In the genomic region with DNA sequence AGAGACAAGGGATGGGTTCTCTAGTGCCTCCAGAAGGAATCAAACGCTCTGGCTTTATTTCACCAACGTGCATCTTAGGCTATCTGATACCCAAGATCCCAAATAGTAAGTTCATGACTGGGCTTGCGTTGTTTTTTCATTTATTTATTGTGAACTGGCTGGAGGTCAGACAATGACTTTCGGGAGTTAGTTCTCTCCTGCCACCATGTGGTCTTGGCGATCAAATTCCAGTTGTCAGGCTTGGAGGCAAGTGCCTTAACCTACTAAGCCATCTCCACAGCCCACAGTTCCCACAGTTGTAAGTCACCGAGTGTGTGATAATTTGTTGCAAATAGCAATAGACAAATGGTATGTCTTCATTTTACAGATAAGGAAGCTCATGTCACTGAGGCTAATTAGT, we compare ENCODE assay signal across 12 mouse cellular contexts. TPM values are rescaled to one million over a fixed set of nuclear protein-coding genes. Genes with fewer than 3 reads are reported as not detected.
DNase-seq lines count a peak whose midpoint lies in the region; ATAC-seq and TF ChIP-seq lines count a peak whose summit lies in the region.
"Had no signal": no experiment of that assay in that cellular context is flagged by ENCODE, and none has a peak within 500 bp of the region (broad histone marks: within the 10 kb centered on the region; RNA-seq: fewer than 3 reads in every experiment).

No protein-coding gene starts in this region.

- TF ChIP-seq CTCF in heart, adult 2 months (IDR thresholded peaks at IDR 0.05) = peak; percentile 48
- TF ChIP-seq CTCF in liver, postnatal 0 days (IDR thresholded peaks at IDR 0.05; ENCODE audit: low read depth) = peak; percentile 34
- peak; percentile 63 for TF ChIP-seq CTCF in kidney, postnatal 0 days (IDR thresholded peaks at IDR 0.05; ENCODE audit: low read depth)
- no peak for TF ChIP-seq CTCF in thymus, adult 2 months (IDR thresholded peaks at IDR 0.05; ENCODE audit: borderline replicate concordance, control insufficient read depth, extremely low read depth, insufficient read depth, low read length, poor library complexity)

- no peaks in the 10 kb centered on the region for H3K4me1 ChIP-seq in heart, adult 2 months (ENCODE audit: control insufficient read depth, insufficient read depth, low read length)
- no peaks in the 10 kb centered on the region for H3K4me1 ChIP-seq in liver, postnatal 0 days (ENCODE audit: insufficient read depth)
- no peaks in the 10 kb centered on the region for H3K4me1 ChIP-seq in liver, embryonic 11.5 days (replicated peaks; ENCODE audit: control insufficient read depth, insufficient read depth, low read length)
- H3K4me1 ChIP-seq in kidney, postnatal 0 days (replicated peaks; ENCODE audit: insufficient read depth, low read length) = no peaks in the 10 kb centered on the region
- no peaks in the 10 kb centered on the region for H3K4me1 ChIP-seq in thymus, adult 2 months (replicated peaks; ENCODE audit: control insufficient read depth, insufficient read depth, low read length)
- H3K4me1 ChIP-seq: hindbrain, embryonic 13.5 days; liver, embryonic 15.5 days had no signal

- H3K9ac ChIP-seq in heart, adult 2 months (ENCODE audit: low read depth, low read length) = no peak overlapping the region
- H3K9ac ChIP-seq in liver, postnatal 0 days (replicated peaks) = no peak overlapping the region
- no peak overlapping the region for H3K9ac ChIP-seq in liver, embryonic 11.5 days (ENCODE audit: low read depth, low read length)
- H3K9ac ChIP-seq in kidney, postnatal 0 days (ENCODE audit: low read depth, low read length) = no peak overlapping the region
- H3K9ac ChIP-seq: hindbrain, embryonic 13.5 days; liver, embryonic 15.5 days had no signal

- no peak for ATAC-seq in liver, postnatal 0 days
- ATAC-seq in liver, embryonic 11.5 days (replicated peaks; ENCODE audit: low FRiP score) = no peak
- no peak for ATAC-seq in kidney, postnatal 0 days (replicated peaks; ENCODE audit: low FRiP score, low read depth)
- ATAC-seq: CD4-positive, CD25-positive, alpha-beta regulatory T cell, adult 4 months had no signal

- DNase-seq in heart, adult 2 months = no peak
- DNase-seq in heart, postnatal 25 days (ENCODE audit: low spot score) = no peak
- no peak for DNase-seq in liver, postnatal 0 days
- no peak for DNase-seq in liver, embryonic 11.5 days (ENCODE audit: low spot score)
- DNase-seq in NIH3T3 (ENCODE audit: low read depth) = peak; percentile 45
- DNase-seq in kidney, postnatal 0 days (ENCODE audit: low spot score) = peak; percentile 41
- DNase-seq in thymus, adult 2 months = no peak
- DNase-seq in spleen, postnatal 4 days (ENCODE audit: low spot score in 2 of 2) = no peak
- DNase-seq: cerebellum, adult 18-20 months had no signal

- H3K27ac ChIP-seq in heart, adult 2 months = no peak overlapping the region
- no peak overlapping the region for H3K27ac ChIP-seq in liver, postnatal 0 days (ENCODE audit: low read depth)
- H3K27ac ChIP-seq in liver, embryonic 11.5 days (ENCODE audit: low read depth, low read length) = no peak overlapping the region
- H3K27ac ChIP-seq in kidney, postnatal 0 days = no peak overlapping the region
- H3K27ac ChIP-seq in thymus, adult 2 months (ENCODE audit: control insufficient read depth, insufficient read depth, low read length) = no peak overlapping the region
- H3K27ac ChIP-seq: hindbrain, embryonic 13.5 days; liver, embryonic 15.5 days had no signal

- no peaks in the 10 kb centered on the region for H3K36me3 ChIP-seq in heart, adult 2 months (ENCODE audit: control insufficient read depth, insufficient read depth, low read length)
- H3K36me3 ChIP-seq in liver, postnatal 0 days (replicated peaks; ENCODE audit: insufficient read depth, low read length) = 0 out of 2 replicates have a peak, but pooled peaks cover 9% of the 10 kb centered on the region
- no peaks in the 10 kb centered on the region for H3K36me3 ChIP-seq in liver, embryonic 11.5 days (ENCODE audit: control insufficient read depth, insufficient read depth, low read length)
- H3K36me3 ChIP-seq in kidney, postnatal 0 days (ENCODE audit: insufficient read depth, low read length) = 0 out of 2 replicates have a peak, but pooled peaks cover 11% of the 10 kb centered on the region
- H3K36me3 ChIP-seq in thymus, adult 2 months (ENCODE audit: control insufficient read depth, insufficient read depth, low read length) = no peaks in the 10 kb centered on the region

- intact Hi-C loops in heart, adult 2 months (cut with DNase I) = loop anchor here (5.0 kb wide), 1 partner anchor 983 kb away; no protein-coding TSS in a partner anchor
- intact Hi-C loops in heart, postnatal 25 days (cut with DNase I) = no loop called here

- no peak for TF ChIP-seq EP300 in heart, adult 2 months (IDR thresholded peaks at IDR 0.05; ENCODE audit: insufficient read depth, low read depth, low read length)
- no peak for TF ChIP-seq EP300 in liver, postnatal 0 days (IDR thresholded peaks at IDR 0.05; ENCODE audit: low read depth)

- H3K4me3 ChIP-seq in heart, adult 2 months = no peak overlapping the region
- no peak overlapping the region for H3K4me3 ChIP-seq in liver, postnatal 0 days (ENCODE audit: low read depth, low read length)
- no peak overlapping the region for H3K4me3 ChIP-seq in liver, embryonic 11.5 days (ENCODE audit: low read depth, low read length)
- no peak overlapping the region for H3K4me3 ChIP-seq in kidney, postnatal 0 days (replicated peaks; ENCODE audit: low read depth, low read length)
- no peak overlapping the region for H3K4me3 ChIP-seq in thymus, adult 2 months (ENCODE audit: control insufficient read depth, insufficient read depth, low read length)
- H3K4me3 ChIP-seq: hindbrain, embryonic 13.5 days; liver, embryonic 15.5 days had no signal

- H3K9me3 ChIP-seq in liver, postnatal 0 days (ENCODE audit: low read length) = no peaks in the 10 kb centered on the region
- no peaks in the 10 kb centered on the region for H3K9me3 ChIP-seq in liver, embryonic 11.5 days (ENCODE audit: control insufficient read depth, low read length)
- H3K9me3 ChIP-seq in kidney, postnatal 0 days (replicated peaks; ENCODE audit: low read length) = no peaks in the 10 kb centered on the region
- H3K9me3 ChIP-seq: hindbrain, embryonic 13.5 days; liver, embryonic 15.5 days had no signal

- no peak overlapping the region for H3K4me2 ChIP-seq in liver, postnatal 0 days (ENCODE audit: low read depth, low read length)
- no peak overlapping the region for H3K4me2 ChIP-seq in liver, embryonic 11.5 days
- no peak overlapping the region for H3K4me2 ChIP-seq in kidney, postnatal 0 days (ENCODE audit: low read length)
- H3K4me2 ChIP-seq: hindbrain, embryonic 13.5 days; liver, embryonic 15.5 days had no signal

- 66% methylated on average over 6 of the region's 6 CpGs for WGBS in heart, adult 2 months
- 79% methylated on average over 6 of the region's 6 CpGs for WGBS in liver, postnatal 0 days (ENCODE audit: insufficient replicate concordance)
- WGBS in liver, embryonic 11.5 days = 79% methylated on average over 6 of the region's 6 CpGs
- WGBS in kidney, postnatal 0 days = 47% methylated on average over 6 of the region's 6 CpGs
- WGBS in thymus, adult 2 months = 91% methylated on average over 6 of the region's 6 CpGs

- no peaks in the 10 kb centered on the region for H3K79me2 ChIP-seq in heart, adult 2 months (replicated peaks; ENCODE audit: control insufficient read depth, insufficient read depth, low read length)

- H3K27me3 ChIP-seq in heart, adult 2 months (ENCODE audit: control insufficient read depth, insufficient read depth, low read length) = no peaks in the 10 kb centered on the region
- H3K27me3 ChIP-seq in liver, postnatal 0 days (ENCODE audit: insufficient read depth, low read length) = no peaks in the 10 kb centered on the region
- H3K27me3 ChIP-seq in liver, embryonic 11.5 days (replicated peaks; ENCODE audit: control insufficient read depth, insufficient read depth, low read length) = no peaks in the 10 kb centered on the region
- H3K27me3 ChIP-seq in kidney, postnatal 0 days (ENCODE audit: insufficient read depth, low read length) = no peaks in the 10 kb centered on the region
- H3K27me3 ChIP-seq in thymus, adult 2 months (ENCODE audit: control insufficient read depth, insufficient read depth, low read length) = no peaks in the 10 kb centered on the region
- H3K27me3 ChIP-seq: hindbrain, embryonic 13.5 days; liver, embryonic 15.5 days had no signal

- TF ChIP-seq POLR2A in heart, adult 2 months (IDR thresholded peaks at IDR 0.05; ENCODE audit: insufficient read depth, low read depth, low read length) = no peak
- no peak for TF ChIP-seq POLR2A in thymus, adult 2 months (IDR thresholded peaks at IDR 0.05; ENCODE audit: control insufficient read depth, extremely low read depth, insufficient read depth, low read length, poor library complexity)

RNA-seq across cellular contexts. Expression of a gene that starts 30.4 kb away (rescaled TPM):
- total RNA-seq in heart, adult 2 months (2021) = 10 to 100 TPM; 34.5 to 41.2 TPM
- 2.2 and 5.4 TPM in 2 replicates for polyA plus RNA-seq in heart, adult 2 months (2012; rRNA removed)
- total RNA-seq in heart, postnatal 25 days (2021) = 10 to 100 TPM; 33.6 to 34.5 TPM
- polyA plus RNA-seq in liver, postnatal 0 days (2015; fragmentation: Nextera tagmentation; extraction: Ambion mirVana) = 8.0 and 9.4 TPM in 2 replicates
- polyA plus RNA-seq in liver, embryonic 11.5 days (2014; fragmentation: Nextera tagmentation; extraction: Ambion mirVana) = 17.4 and 17.8 TPM in 2 replicates
- polyA plus RNA-seq in kidney, postnatal 0 days (2015; fragmentation: Nextera tagmentation; extraction: Ambion mirVana) = 16.1 and 20.3 TPM in 2 replicates
- polyA plus RNA-seq in thymus, adult 2 months (2012; rRNA removed) = 1.5 and 1.8 TPM in 2 replicates

RNA-seq across cellular contexts. Expression of a gene that starts 45.8 kb away (rescaled TPM):
- total RNA-seq in heart, adult 2 months (2021) = 10 to 100 TPM; 20.9 to 24.4 TPM
- 2.6 and 4.5 TPM in 2 replicates for polyA plus RNA-seq in heart, adult 2 months (2012; rRNA removed)
- total RNA-seq in heart, postnatal 25 days (2021) = 10 to 100 TPM; 18.4 to 22.5 TPM
- polyA plus RNA-seq in liver, postnatal 0 days (2015; fragmentation: Nextera tagmentation; extraction: Ambion mirVana) = 57.9 and 60.7 TPM in 2 replicates
- polyA plus RNA-seq in liver, embryonic 11.5 days (2014; fragmentation: Nextera tagmentation; extraction: Ambion mirVana) = 168 and 179 TPM in 2 replicates
- 126 and 146 TPM in 2 replicates for polyA plus RNA-seq in kidney, postnatal 0 days (2015; fragmentation: Nextera tagmentation; extraction: Ambion mirVana)
- polyA plus RNA-seq in thymus, adult 2 months (2012; rRNA removed) = 1.7 and 2.4 TPM in 2 replicates

RNA-seq across cellular contexts. Expression of a gene that starts 45.9 kb away (rescaled TPM):
- 1 to 10 TPM; 9.0 to 9.3 TPM for total RNA-seq in heart, adult 2 months (2021)
- 4.8 and 9.6 TPM in 2 replicates for polyA plus RNA-seq in heart, adult 2 months (2012; rRNA removed)
- 1 to 10 TPM; 6.7 to 8.2 TPM for total RNA-seq in heart, postnatal 25 days (2021)
- 10.2 and 11.9 TPM in 2 replicates for polyA plus RNA-seq in liver, postnatal 0 days (2015; fragmentation: Nextera tagmentation; extraction: Ambion mirVana)
- polyA plus RNA-seq in liver, embryonic 11.5 days (2014; fragmentation: Nextera tagmentation; extraction: Ambion mirVana) = 42.4 and 43.2 TPM in 2 replicates
- polyA plus RNA-seq in kidney, postnatal 0 days (2015; fragmentation: Nextera tagmentation; extraction: Ambion mirVana) = 27.1 and 29.1 TPM in 2 replicates
- polyA plus RNA-seq in thymus, adult 2 months (2012; rRNA removed) = 16.0 and 16.1 TPM in 2 replicates

Comparison
In these comparisons a context has a peak if more than half of its experiments do, and no peak if none do; other contexts are left out.
1. DNase-seq: peak in NIH3T3 (single experiment) and kidney, postnatal 0 days (single experiment); none in heart, adult 2 months (0 of 2), heart, postnatal 25 days (single experiment), liver, postnatal 0 days (single experiment), liver, embryonic 11.5 days (single experiment), thymus, adult 2 months (single experiment) and spleen, postnatal 4 days (0 of 2).
2. RNA of a gene that starts 45.8 kb away (polyA plus RNA-seq): 168 to 179 TPM in liver, embryonic 11.5 days, 126 to 146 TPM in kidney, postnatal 0 days and 57.9 to 60.7 TPM in liver, postnatal 0 days; 2.6 to 4.5 TPM in heart, adult 2 months and 1.7 to 2.4 TPM in thymus, adult 2 months; every median in the first group is over 10 times any median in the second.